Mouse (Mus musculus) hindbrain, embryonic 14.5 days (tissue): Measurements from ENCODE around the gene Scyl1. TPM values are rescaled to one million over a fixed set of nuclear protein-coding genes. Genes with fewer than 3 reads are reported as not detected.
"Not testable (repeated sequence)": the region's sequence is repeated elsewhere in the genome, so short reads cannot be mapped to it uniquely, and the experiment has no call there.

Experiments
- ATAC-seq: fragments of 200-750 bp; cut with Nextera tagmentation; 2 replicates; pipeline ENCODE4 v1.8.0; 2017; ENCODE audit warnings: moderate number of reproducible peaks, mild to moderate bottlenecking, moderate TSS enrichment, moderate library complexity; ENCODE audit not compliant: low FRiP score
- DNase-seq: peaks from one replicate; pipeline ENCODE4 v3.0.0-alpha.2; 2015; ENCODE audit warnings: low spot score
- H3K27ac ChIP-seq: fragments of 300-500 bp; sonication (generic); 2 replicates; pipeline ENCODE4 v1.5.1; 2014; ENCODE audit warnings: mild to moderate bottlenecking, moderate library complexity
- H3K27me3 ChIP-seq: fragments of 300-500 bp; sonication (generic); 2 replicates; pipeline ENCODE4 v1.6.1; 2014; ENCODE audit warnings: mild to moderate bottlenecking, low read length, mixed read lengths; ENCODE audit not compliant: control insufficient read depth, insufficient read depth
- H3K36me3 ChIP-seq: fragments of 300-500 bp; sonication (generic); replicated peaks from 2 replicates; pipeline ENCODE4 v1.6.1; 2014; ENCODE audit not compliant: control insufficient read depth, insufficient read depth
- H3K4me1 ChIP-seq: fragments of 300-500 bp; sonication (generic); replicated peaks from 2 replicates; pipeline ENCODE4 v1.6.1; 2014; ENCODE audit warnings: antibody characterized with exemption, low read length, mixed read lengths; ENCODE audit not compliant: control insufficient read depth, insufficient read depth
- H3K4me2 ChIP-seq: fragments of 300-500 bp; sonication (generic); replicated peaks from 2 replicates; pipeline ENCODE4 v1.6.1; 2014; ENCODE audit warnings: mild to moderate bottlenecking, moderate library complexity
- H3K4me3 ChIP-seq: fragments of 300-500 bp; sonication (generic); replicated peaks from 2 replicates; pipeline ENCODE4 v1.5.1; 2014; ENCODE audit warnings: mild to moderate bottlenecking, low read length
- H3K9ac ChIP-seq: fragments of 300-500 bp; sonication (generic); 2 replicates; pipeline ENCODE4 v1.6.1; 2014
- H3K9me3 ChIP-seq: fragments of 300-500 bp; sonication (generic); 2 replicates; pipeline ENCODE4 v1.6.1; 2016; ENCODE audit warnings: low read length; ENCODE audit not compliant: control insufficient read depth
- WGBS: fragments of 180-500 bp; shearing (Covaris S2); extraction: QIAGEN DNeasy Blood & Tissue Kit; methylation state at CpG from one replicate; pipeline ENCODE4 v1.1.7; 2014; 5-methylcytosine and 5-hydroxymethylcytosine counted together
- polyA plus RNA-seq: library from polyadenylated mRNA; unstranded; fragments of >200 nt; fragmentation: Nextera tagmentation; extraction: Ambion mirVana; gene quantifications from 2 replicates; pipeline ENCODE4 v1.2.1, GENCODE M21; 2014

Gene Scyl1
- 73.5 and 76.7 TPM in 2 replicates for polyA plus RNA-seq

- Histone ChIP-seq H3K4me3 (peak within 1 kb of the TSS; percentile 67), H3K9ac (peak within 1 kb of the TSS; percentile 81), H3K27me3 (no peaks in the 10 kb centered on the region), H3K9me3 (no peaks in the 10 kb centered on the region), H3K4me1 (peaks cover 11% of the 10 kb centered on the region), H3K27ac (peak within 1 kb of the TSS; percentile 81), H3K36me3 (peaks cover 30% of the 10 kb centered on the region), H3K4me2 (peak within 1 kb of the TSS; percentile 66)
- ATAC-seq (peak; percentile 95), DNase-seq (peak; percentile 85)
- under 1% methylated on average over 64 of the region's 64 CpGs for WGBS
Observed at GRCm38 (mm10) chr19:5770925-5771860, at the start of gene Scyl1. TSS of gene Scyl1 (minus strand) at chr19:5771419.

- Histone ChIP-seq H3K27ac (no peak overlapping the region), H3K4me3 (no peak overlapping the region), H3K9ac (no peak overlapping the region), H3K4me1 (peaks cover 16% of the 10 kb centered on the region), H3K4me2 (no peak overlapping the region), H3K36me3 (no peaks in the 10 kb centered on the region), H3K9me3 (no peaks in the 10 kb centered on the region), H3K27me3 (no peaks in the 10 kb centered on the region)
- ATAC-seq = no peak
- no peak for DNase-seq
- WGBS = 52% methylated on average over 12 of the region's 12 CpGs
Observed at GRCm38 (mm10) chr19:5819549-5819948, 48.3 kb upstream of the Scyl1 start.

GRCm38 (mm10) chr19:5818590-5818977 lies 47.4 kb upstream of the Scyl1 start:
- no peak for DNase-seq
- whole genome bisulfite sequencing = 84% methylated on average over 6 of the region's 6 CpGs
- ATAC-seq = no peak
- H3K9me3 ChIP-seq = no peaks in the 10 kb centered on the region
- no peak overlapping the region for H3K27ac ChIP-seq
- no peaks in the 10 kb centered on the region for H3K36me3 ChIP-seq
- H3K4me1 ChIP-seq = peaks cover 16% of the 10 kb centered on the region
- no peak overlapping the region for H3K4me3 ChIP-seq
- H3K27me3 ChIP-seq = no peaks in the 10 kb centered on the region
- H3K4me2 ChIP-seq = no peak overlapping the region
- H3K9ac ChIP-seq = no peak overlapping the region

GRCm38 (mm10) chr19:5817703-5818589 lies 46.7 kb upstream of the Scyl1 start:
- H3K4me3 ChIP-seq = 0 out of 2 replicates have a peak overlapping the region, but pooled peaks have one; percentile 8
- H3K27ac ChIP-seq = peak overlapping the region; percentile 53; the same call in 1 of the 2 replicates
- WGBS = 18% methylated on average over 21 of the region's 21 CpGs
- H3K27me3 ChIP-seq = no peaks in the 10 kb centered on the region
- H3K36me3 ChIP-seq = no peaks in the 10 kb centered on the region
- no peaks in the 10 kb centered on the region for H3K9me3 ChIP-seq
- H3K9ac ChIP-seq = peak overlapping the region; percentile 35
- DNase-seq (peak; percentile 82), ATAC-seq (peak; percentile 61; the same call in 1 of the 2 replicates)
- H3K4me2 ChIP-seq = peak overlapping the region; percentile 44
- peaks cover 13% of the 10 kb centered on the region for H3K4me1 ChIP-seq

GRCm38 (mm10) chr19:5815928-5816327 lies 44.7 kb upstream of the Scyl1 start:
- H3K4me2 ChIP-seq = no peak overlapping the region
- ATAC-seq (no peak), DNase-seq (no peak)
- 78% methylated on average over 4 of the region's 4 CpGs for WGBS
- no peaks in the 10 kb centered on the region for H3K36me3 ChIP-seq
- H3K4me3 ChIP-seq = no peak overlapping the region
- no peaks in the 10 kb centered on the region for H3K9me3 ChIP-seq
- H3K4me1 ChIP-seq = peaks cover 22% of the 10 kb centered on the region
- H3K27me3 ChIP-seq = no peaks in the 10 kb centered on the region
- H3K9ac ChIP-seq = no peak overlapping the region
- no peak overlapping the region for H3K27ac ChIP-seq

- H3K27ac ChIP-seq = no peak overlapping the region
- no peaks in the 10 kb centered on the region for H3K9me3 ChIP-seq
- H3K27me3 ChIP-seq = no peaks in the 10 kb centered on the region
- no peak overlapping the region for H3K4me3 ChIP-seq
- H3K9ac ChIP-seq = no peak overlapping the region
- peaks cover 31% of the 10 kb centered on the region for H3K4me1 ChIP-seq
- H3K36me3 ChIP-seq = no peaks in the 10 kb centered on the region
- DNase-seq (no peak), ATAC-seq (no peak)
- H3K4me2 ChIP-seq = no peak overlapping the region
- WGBS = 90% methylated on average over 7 of the region's 7 CpGs
Observed at GRCm38 (mm10) chr19:5815010-5815409, 43.8 kb upstream of the Scyl1 start.

GRCm38 (mm10) chr19:5814048-5814447 lies 42.8 kb upstream of the Scyl1 start:
- not testable (repeated sequence) for H3K9me3 ChIP-seq, DNase-seq, H3K27me3 ChIP-seq, H3K4me2 ChIP-seq, H3K4me3 ChIP-seq, H3K36me3 ChIP-seq, H3K27ac ChIP-seq, ATAC-seq, H3K9ac ChIP-seq
- 32% methylated on average over 1 of the region's 1 CpGs for WGBS
- peaks cover 35% of the 10 kb centered on the region for H3K4me1 ChIP-seq

GRCm38 (mm10) chr19:5813567-5813966 lies 42.3 kb upstream of the Scyl1 start:
- peak overlapping the region; percentile 96 for H3K27ac ChIP-seq
- peaks cover 35% of the 10 kb centered on the region for H3K4me1 ChIP-seq

More at GRCm38 (mm10) chr19:5813567-5813966, 42.3 kb upstream of the Scyl1 start:
- no peak overlapping the region for H3K9ac ChIP-seq
- no peaks in the 10 kb centered on the region for H3K27me3 ChIP-seq
- no peaks in the 10 kb centered on the region for H3K36me3 ChIP-seq
- ATAC-seq (no peak), DNase-seq (no peak)
- no peak overlapping the region for H3K4me2 ChIP-seq
- 98% methylated on average over 3 of the region's 3 CpGs for WGBS
- no peaks in the 10 kb centered on the region for H3K9me3 ChIP-seq
- no peak overlapping the region for H3K4me3 ChIP-seq
